Mouse (Mus musculus) CH12.LX (cell line): ENCODE measurements around the gene Dnm1. TPM values are rescaled to one million over a fixed set of nuclear protein-coding genes. Genes with fewer than 3 reads are reported as not detected.
"Not testable (repeated sequence)": the region's sequence is repeated elsewhere in the genome, so short reads cannot be mapped to it uniquely, and the experiment has no call there.

Source experiments
- DNase-seq: peaks from one replicate; pipeline ENCODE4 v3.0.0-alpha.2; 2013; ENCODE audit errors: extremely low read depth
- H3K27ac ChIP-seq: 2 replicates; pipeline ENCODE4 v1.5.1; 2012; ENCODE audit warnings: low read depth, mild to moderate bottlenecking, control low read depth, moderate library complexity; ENCODE audit not compliant: insufficient read depth
- H3K27me3 ChIP-seq: replicated peaks from 2 replicates; pipeline ENCODE3; 2012; ENCODE audit warnings: inconsistent platforms
- H3K36me3 ChIP-seq, 2 experiments: replicated peaks in 1 of 2; 2 replicates each; pipeline versions ENCODE3 to v1.6.1; 2012; ENCODE audit warnings: inconsistent platforms in 1 of 2, low read length in 1 of 2, mild to moderate bottlenecking in 1 of 2, mixed read lengths in 1 of 2, moderate library complexity in 1 of 2; ENCODE audit not compliant: control insufficient read depth in 1 of 2, insufficient read depth in 1 of 2
- H3K4me1 ChIP-seq, 2 experiments: 2 replicates each; pipeline ENCODE4 v1.6.1; 2012; ENCODE audit warnings: inconsistent platforms in 1 of 2, moderate library complexity in 1 of 2; ENCODE audit not compliant: insufficient read depth in 2 of 2, control insufficient read depth in 1 of 2
- H3K4me2 ChIP-seq: 2 replicates; pipeline ENCODE4 v1.6.1; 2012; ENCODE audit warnings: low read depth, mild to moderate bottlenecking, control low read depth; ENCODE audit not compliant: poor library complexity, insufficient read depth, severe bottlenecking
- H3K4me3 ChIP-seq, 3 experiments: fragments of 150-350 bp in 1 of 3; sonication (generic) in 1 of 3; replicated peaks in 1 of 3; 2 replicates each; pipeline versions ENCODE3 to v1.5.1; 2011 to 2012; ENCODE audit warnings: low read depth in 2 of 3, low read length in 2 of 3, mild to moderate bottlenecking in 2 of 3, moderate library complexity in 2 of 3, control low read depth in 1 of 3, improper control_type of control experiment in 1 of 3, inconsistent platforms in 1 of 3, mixed read lengths in 1 of 3; ENCODE audit not compliant: poor library complexity in 1 of 3
- H3K79me2 ChIP-seq: replicated peaks from 2 replicates; pipeline ENCODE4 v1.6.1; 2012; ENCODE audit warnings: mild to moderate bottlenecking, moderate library complexity; ENCODE audit not compliant: control insufficient read depth, poor library complexity, insufficient read depth, severe bottlenecking; ENCODE audit errors: extremely low read depth
- H3K9ac ChIP-seq: 2 replicates; pipeline ENCODE4 v1.6.1; 2012; ENCODE audit warnings: low read depth, mild to moderate bottlenecking, control low read depth, moderate library complexity; ENCODE audit not compliant: insufficient read depth
- H3K9me3 ChIP-seq: replicated peaks from 2 replicates; pipeline ENCODE3; 2012; ENCODE audit warnings: low read length, inconsistent platforms, mixed read lengths
- CTCF ChIP-seq, 2 experiments: IDR thresholded peaks in 1 of 2; conservative IDR thresholded peaks in 1 of 2; 2 replicates each; pipeline ENCODE4 v1.5.1; 2011 to 2012; ENCODE audit warnings: low read depth in 2 of 2, low read length in 2 of 2, improper control_type of control experiment in 1 of 2, inconsistent platforms in 1 of 2, mild to moderate bottlenecking in 1 of 2, moderate library complexity in 1 of 2
- E2F4 ChIP-seq: IDR thresholded peaks from 2 replicates; pipeline ENCODE4 v1.6.1; 2011; ENCODE audit warnings: low read depth, low read length, improper control_type of control experiment; ENCODE audit not compliant: insufficient replicate concordance
- ELF1 ChIP-seq: IDR thresholded peaks from 2 replicates; pipeline ENCODE4 v1.6.1; 2014; ENCODE audit warnings: low read depth, mild to moderate bottlenecking, inconsistent platforms, low read length, improper control_type of control experiment
- EP300 ChIP-seq: IDR thresholded peaks from 2 replicates; pipeline ENCODE4 v1.6.1; 2011; ENCODE audit warnings: low read length, improper control_type of control experiment
- GABPA ChIP-seq: IDR thresholded peaks from 2 replicates; pipeline ENCODE4 v1.6.1; 2012; ENCODE audit warnings: low read depth, low read length, improper control_type of control experiment, inconsistent platforms; ENCODE audit not compliant: insufficient replicate concordance
- MAZ ChIP-seq: IDR thresholded peaks from 2 replicates; pipeline ENCODE4 v1.6.1; 2012; ENCODE audit warnings: low read depth, mild to moderate bottlenecking, inconsistent platforms, low read length, improper control_type of control experiment, moderate library complexity
- MXI1 ChIP-seq: IDR thresholded peaks from 2 replicates; pipeline ENCODE4 v1.6.1; 2011; ENCODE audit warnings: mild to moderate bottlenecking, low read depth, low read length, improper control_type of control experiment
- PAX5 ChIP-seq: IDR thresholded peaks from 2 replicates; pipeline ENCODE4 v1.6.1; 2012; ENCODE audit warnings: low read length, inconsistent platforms, mixed read lengths
- POLR2A ChIP-seq: IDR thresholded peaks from 2 replicates; pipeline ENCODE4 v1.6.1; 2011; ENCODE audit warnings: low read depth, mild to moderate bottlenecking, improper control_type of control experiment, low read length
- POLR2AphosphoS2 ChIP-seq: IDR thresholded peaks from 2 replicates; pipeline ENCODE4 v1.6.1; 2011; ENCODE audit warnings: low read depth, low read length, improper control_type of control experiment
- SIN3A ChIP-seq: IDR thresholded peaks from 2 replicates; pipeline ENCODE4 v1.6.1; 2012; ENCODE audit warnings: low read length, improper control_type of control experiment, inconsistent platforms
- TBP ChIP-seq: conservative IDR thresholded peaks from 2 replicates; pipeline ENCODE4 v1.6.1; 2011; ENCODE audit warnings: low read depth, low read length, improper control_type of control experiment
- ZKSCAN1 ChIP-seq: IDR thresholded peaks from 2 replicates; pipeline ENCODE4 v1.6.1; 2012; ENCODE audit warnings: low read depth, inconsistent platforms, low read length, improper control_type of control experiment, borderline replicate concordance
- ZNF384 ChIP-seq: IDR thresholded peaks from 2 replicates; pipeline ENCODE4 v1.6.1; 2012; ENCODE audit warnings: low read depth, low read length, improper control_type of control experiment, inconsistent platforms
- dilution Hi-C: fragments of 300-500 bp; cut with MboI; formaldehyde crosslinking; loops from 2 replicates; pipeline ENCODE4 v1.14.3; 2020; ENCODE audit warnings: low sequenced_read_pairs; ENCODE audit not compliant: extremely low pct_unique_long_range_greater_than_20kb, extremely low pct_ligation_motif_present
- in situ Hi-C: fragments of 300-500 bp; cut with MboI; formaldehyde crosslinking; loops from 3 replicates; pipeline ENCODE4 v1.14.3; 2019; ENCODE audit warnings: low sequenced_read_pairs, low pct_ligation_motif_present, low pct_unique_long_range_greater_than_20kb, mixed read lengths
- polyA plus RNA-seq: library from polyadenylated mRNA; unstranded; fragments of >175 nt; gene quantifications from 2 replicates; pipeline ENCODE4 v1.2.1, GENCODE M21; 2012; ENCODE audit warnings: low read depth; ENCODE audit not compliant: insufficient read length
- total RNA-seq, 2 experiments: library from RNA; depleted of rRNA; stranded (reverse); fragments of 300-350 nt in 1 of 2; fragments of >200 nt in 1 of 2; gene quantifications; 2 replicates each; pipeline ENCODE4 v1.2.3; 2012 to 2014

Gene Dnm1
- total and polyA plus RNA-seq, 3 experiments, result 0.25 TPM; not detected in 2

GRCm38 (mm10) chr2:32362817-32363340 is 9.7 kb upstream of the Dnm1 start (continued):
- TF ChIP-seq PAX5 (no peak), MXI1 (peak; percentile 81), POLR2AphosphoS2 (no peak), CTCF (conservative IDR thresholded peaks at IDR 0.05 in 1 of 2, IDR thresholded peaks at IDR 0.05 in 1 of 2; ENCODE audit: low read depth in 2 of 2, low read length in 2 of 2) (peak in 1 of 2 experiments; percentile 80; a peak in 2 of 4 replicates)

GRCm38 (mm10) chr2:32362274-32362673 is 9.1 kb upstream of the Dnm1 start:
- H3K79me2 ChIP-seq, dilution Hi-C loops, in situ Hi-C loops, H3K4me1 ChIP-seq, H3K27ac ChIP-seq, DNase-seq, H3K9me3 ChIP-seq: not testable (repeated sequence)
- Histone ChIP-seq H3K4me3 (peak overlapping the region; percentile 72 to 79 (median 74)), H3K27me3 (peaks cover 37% of the 10 kb centered on the region), H3K4me2 (peak overlapping the region; percentile 74), H3K36me3 (peaks cover 10 to 31% of the 10 kb centered on the region in 2 experiments), H3K9ac (peak overlapping the region; percentile 74; the same call in 1 of the 2 replicates)
- TF ChIP-seq ZNF384, result peak; percentile 70

GRCm38 (mm10) chr2:32361437-32361836 is 8.3 kb upstream of the Dnm1 start:
- dilution Hi-C loops, result no loop called here
- peaks cover 45% of the 10 kb centered on the region for H3K27me3 ChIP-seq
- H3K4me1 ChIP-seq, result peaks cover 0 to 9% of the 10 kb centered on the region in 2 experiments; a peak in 3 of 4 replicates
- DNase-seq, result no peak
- peaks cover 3 to 22% of the 10 kb centered on the region in 2 experiments for H3K36me3 ChIP-seq
- H3K27ac ChIP-seq, result no peak overlapping the region
- TF ChIP-seq ELF1 (no peak), EP300 (no peak), MAZ (no peak), POLR2A (no peak), E2F4 (no peak), GABPA (no peak), TBP (no peak), POLR2AphosphoS2 (no peak), SIN3A (no peak), ZNF384 (no peak), CTCF (conservative IDR thresholded peaks at IDR 0.05 in 1 of 2, IDR thresholded peaks at IDR 0.05 in 1 of 2; ENCODE audit: low read depth in 2 of 2, low read length in 2 of 2) (no peak), ZKSCAN1 (no peak)
- in situ Hi-C loops, result no loop called here
- H3K4me3 ChIP-seq, result no peak overlapping the region
- no peaks in the 10 kb centered on the region for H3K79me2 ChIP-seq
- H3K4me2 ChIP-seq, result no peak overlapping the region
- H3K9me3 ChIP-seq, result no peaks in the 10 kb centered on the region
- no peak overlapping the region for H3K9ac ChIP-seq
